Mouse (Mus musculus) heart, postnatal 36 days (tissue): ENCODE measurements at regions not wholly inside any gene's neighbourhood (a gene's known extent, or its start where the extent isn't known, plus 50 kb on each side); places are given as distances from the start of the nearest gene placed in this dataset.

ENCODE experiments used
- DNase-seq, 2 experiments: peaks; one replicate each; pipeline ENCODE4 v3.0.0; 2021 to 2022
- intact Hi-C: fragments of 180-260 bp; cut with DNase I; formaldehyde crosslinking; loops from one replicate; pipeline ENCODE4 v1.15.1; 2025

DNA sequence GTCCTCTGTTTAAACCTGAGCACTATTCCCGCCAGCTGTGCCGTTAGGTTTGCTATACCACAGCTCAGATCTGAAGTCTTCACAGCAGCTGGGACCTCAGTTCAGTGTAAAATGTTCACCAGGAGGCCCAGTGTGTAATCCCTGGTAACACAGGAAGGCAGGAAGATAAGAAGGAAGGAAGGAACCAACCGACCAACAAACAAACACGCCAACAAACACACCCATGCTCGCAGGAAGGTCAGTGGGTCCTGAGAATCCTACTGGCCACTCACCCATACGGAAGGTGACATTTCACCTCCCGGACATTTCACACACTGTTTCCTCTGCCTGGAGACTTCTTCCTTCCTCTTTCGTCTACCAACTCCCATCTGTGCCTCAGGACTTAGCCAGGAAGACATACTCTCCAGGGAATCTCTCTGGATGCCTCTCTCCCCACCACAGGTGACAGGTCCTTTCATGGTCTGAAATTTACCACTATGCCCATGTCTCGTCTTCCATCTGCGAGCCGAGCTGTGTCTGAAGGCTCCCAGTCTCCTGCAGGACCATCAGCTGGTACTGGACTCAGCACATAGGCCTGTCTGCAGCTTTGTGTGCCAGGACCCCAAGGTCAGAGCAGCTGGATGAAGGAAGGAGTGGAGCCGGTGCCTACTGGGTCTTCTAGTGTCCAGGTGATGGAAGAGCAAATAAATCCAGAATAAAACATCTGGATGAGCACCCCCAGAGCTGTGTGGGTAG lies 61.1 kb upstream of the Xpa start:
- no peak for DNase-seq
- intact Hi-C loops, result no loop called here

DNA sequence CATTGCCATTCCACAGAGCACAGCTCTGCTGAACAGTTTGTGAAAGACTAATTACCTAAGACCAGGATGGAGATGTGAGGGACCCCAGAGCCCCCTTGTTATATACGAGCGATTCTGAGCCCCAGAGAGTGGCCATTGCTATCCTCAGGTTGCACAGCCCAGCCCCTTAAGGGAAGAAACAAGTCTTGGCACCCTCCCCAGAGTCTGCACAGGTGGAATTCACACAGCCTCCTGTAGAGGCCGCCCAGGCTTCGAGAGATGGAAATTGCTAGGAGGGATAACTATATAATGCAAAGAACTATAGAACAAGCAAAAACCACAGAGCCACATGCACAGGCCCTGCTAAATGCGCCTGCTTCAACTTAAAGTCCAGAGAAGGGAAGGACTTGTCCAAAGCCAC lies 62.7 kb upstream of the Xpa start:
- DNase-seq, result peak in 1 of 2 experiments; percentile 16
- intact Hi-C loops, result no loop called here

DNA sequence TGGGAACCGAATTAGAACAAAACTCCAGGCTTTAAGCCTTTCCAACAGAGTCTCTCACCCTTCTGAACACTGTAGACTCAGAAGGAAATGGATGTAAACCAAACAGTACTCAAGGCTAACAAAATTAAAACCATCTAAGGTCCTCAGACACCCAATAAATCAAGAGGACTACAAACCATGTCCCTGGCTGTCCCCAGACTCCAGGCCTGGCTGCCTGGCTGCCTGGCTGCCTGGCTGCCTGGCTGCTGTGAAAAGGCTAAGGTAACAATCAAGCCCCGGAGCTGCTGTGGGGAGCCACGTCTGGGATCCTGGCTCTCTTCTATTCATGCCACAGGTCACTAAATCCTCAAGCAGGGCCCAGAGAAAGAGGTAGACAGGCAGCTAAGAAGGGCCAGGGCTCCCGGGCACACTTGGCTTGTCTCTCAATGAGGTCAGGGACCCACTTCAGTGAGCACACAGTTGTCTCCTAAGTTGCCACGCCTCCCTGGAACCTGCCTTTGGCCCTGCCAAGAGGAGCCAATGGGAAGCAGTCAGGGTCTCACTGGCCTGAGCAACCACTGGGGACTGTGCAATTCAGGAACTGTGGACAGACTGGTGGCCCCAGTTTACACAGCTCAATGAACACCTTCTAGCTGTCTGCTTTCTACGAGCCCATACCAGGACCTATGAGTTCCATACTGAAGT lies 72.6 kb upstream of the Xpa start:
- intact Hi-C loops, result no loop called here
- DNase-seq, result no peak

DNA sequence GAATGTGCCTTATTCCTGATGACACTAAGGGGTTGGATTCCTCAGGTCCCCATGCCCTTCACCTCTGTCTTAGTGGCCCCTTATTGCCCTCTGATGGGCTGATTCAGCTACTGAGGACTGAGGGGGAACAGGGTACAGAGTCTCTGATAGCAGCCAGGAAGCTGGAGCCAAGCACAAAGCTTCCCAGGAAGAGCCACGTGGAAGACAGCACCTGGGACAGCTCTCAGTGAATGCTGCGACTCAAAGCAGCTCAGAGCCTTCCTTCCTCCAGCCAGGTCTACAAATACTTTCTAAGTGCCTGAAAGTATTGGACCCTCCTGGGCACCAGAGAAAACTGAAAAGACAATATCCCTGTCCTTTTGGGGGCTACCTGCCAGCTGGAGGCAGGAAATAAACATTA lies 72.3 kb upstream of the Foxe1 start:
- intact Hi-C loops, result no loop called here
- DNase-seq, result no peak

DNA sequence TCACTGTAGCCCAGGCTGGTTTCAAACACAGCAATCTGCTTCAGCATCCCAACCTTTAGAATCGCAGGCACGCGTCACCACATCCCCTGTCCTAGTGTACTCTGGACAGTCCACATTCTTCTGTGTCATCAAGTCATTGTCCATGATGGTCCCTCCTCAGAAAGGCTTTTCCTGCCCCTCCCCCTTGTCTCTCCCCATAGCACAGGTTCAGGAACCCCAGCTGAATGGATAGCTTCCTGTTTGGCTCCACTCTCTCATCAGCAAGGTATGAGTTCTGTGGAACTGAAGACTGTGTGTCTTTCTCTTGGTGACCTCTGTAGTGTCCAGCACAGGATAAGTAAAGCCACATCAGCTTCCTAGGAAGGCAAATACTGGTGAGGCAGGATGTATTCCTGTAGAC lies 67.6 kb upstream of the Foxe1 start:
- intact Hi-C loops, result no loop called here

DNA sequence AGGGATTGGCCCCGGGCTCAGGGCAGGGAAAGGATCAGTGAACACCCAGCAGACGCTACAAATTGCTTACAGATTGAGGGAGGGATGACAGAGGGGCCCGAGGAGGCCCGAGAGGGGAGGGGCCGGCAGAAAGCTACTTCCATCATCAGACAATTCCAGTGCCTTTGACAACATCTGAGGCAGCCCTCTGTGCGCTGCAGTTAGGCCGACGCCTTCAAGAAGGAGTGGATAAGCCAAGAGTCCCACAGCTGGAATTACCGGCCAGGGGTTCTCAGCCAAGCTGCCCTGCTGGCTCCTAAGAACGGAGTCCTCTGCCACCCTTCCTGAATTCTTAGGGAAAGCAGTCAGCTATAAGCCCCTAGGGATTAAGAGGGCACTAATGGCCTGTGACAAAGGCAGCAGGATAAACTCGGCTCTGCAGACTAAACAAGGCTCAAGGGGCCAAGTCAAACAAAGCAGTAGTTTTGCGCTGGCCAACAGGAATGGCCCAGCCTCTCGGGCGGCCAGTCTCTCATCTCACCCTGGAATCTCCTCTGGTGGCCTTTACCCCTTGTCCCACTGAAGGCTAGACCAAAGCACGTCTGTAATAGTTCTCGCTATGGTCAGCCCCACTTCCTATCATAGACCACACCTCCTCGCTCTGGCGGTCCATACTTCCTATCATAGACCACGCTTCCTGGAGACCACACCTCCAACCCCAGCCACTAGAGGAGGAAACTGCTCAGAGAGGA lies 66.4 kb upstream of the Foxe1 start:
- DNase-seq, result peak; percentile 15 to 29
- intact Hi-C loops, result no loop called here

More for the DNA sequence above, 67.6 kb upstream of the Foxe1 start:
- DNase-seq, result no peak

DNA sequence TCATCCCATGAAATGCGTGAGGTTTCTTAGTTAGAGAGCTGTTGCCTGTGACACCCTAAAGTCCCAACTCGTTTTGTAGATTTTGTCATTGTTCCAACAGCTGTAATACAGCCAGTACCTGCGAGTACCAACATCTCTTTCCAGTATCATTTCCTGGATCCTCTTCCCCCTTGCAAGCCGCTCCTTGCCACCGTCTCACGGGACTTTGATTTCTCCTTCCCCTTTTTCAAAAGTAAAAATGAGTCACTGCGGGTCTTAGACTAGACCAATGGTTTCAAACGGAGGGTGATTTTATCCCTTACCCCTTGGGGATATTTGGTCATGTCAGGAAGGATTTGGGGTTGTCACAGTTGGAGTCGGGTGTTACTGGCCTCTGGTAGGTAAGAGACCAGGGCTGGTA lies 56.5 kb upstream of the Foxe1 start:
- no peak for DNase-seq
- intact Hi-C loops, result no loop called here

DNA sequence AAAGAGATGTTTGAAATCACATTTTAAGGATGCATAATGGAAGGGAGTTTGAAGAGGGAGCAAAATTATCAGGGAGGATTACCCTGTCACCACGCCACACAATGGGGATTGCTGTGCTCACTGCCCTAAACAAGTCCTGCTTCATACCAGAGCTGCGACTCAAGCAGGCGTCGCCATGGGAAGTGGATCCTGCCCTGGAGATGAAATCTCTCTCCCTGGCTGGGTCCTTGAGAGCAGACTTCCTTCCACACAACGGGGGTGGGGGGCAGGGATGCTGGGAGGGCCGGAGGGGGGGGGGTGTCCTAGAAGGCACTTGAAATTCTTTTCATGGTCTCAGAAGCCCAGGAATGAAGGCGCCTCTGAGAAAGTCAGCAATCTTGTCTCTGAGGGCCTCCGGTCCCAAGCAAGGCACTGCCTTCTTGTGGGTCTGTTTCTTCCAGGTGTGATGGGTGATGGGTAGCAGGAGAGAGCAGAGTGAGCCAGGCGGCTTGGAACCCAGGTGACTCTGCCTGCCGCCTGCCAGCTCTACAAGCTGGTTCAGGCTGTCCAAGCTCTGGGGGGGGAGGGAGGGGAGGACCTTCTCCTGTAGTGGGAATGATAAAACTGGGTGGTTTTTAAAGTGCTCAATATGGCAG lies 51.7 kb upstream of the Foxe1 start:
- DNase-seq, result no peak
- intact Hi-C loops, result no loop called here
